Mouse (Mus musculus) right cerebral cortex, postnatal 4 days (tissue): ENCODE data around the gene Depdc7.
A peak's percentile ranks its signal among the peaks of the same experiment; 100 is the strongest.

Source experiments
- DNase-seq: peaks from one replicate; pipeline ENCODE4 v3.0.0-alpha.2; 2022

Depdc7 gene

DNA sequence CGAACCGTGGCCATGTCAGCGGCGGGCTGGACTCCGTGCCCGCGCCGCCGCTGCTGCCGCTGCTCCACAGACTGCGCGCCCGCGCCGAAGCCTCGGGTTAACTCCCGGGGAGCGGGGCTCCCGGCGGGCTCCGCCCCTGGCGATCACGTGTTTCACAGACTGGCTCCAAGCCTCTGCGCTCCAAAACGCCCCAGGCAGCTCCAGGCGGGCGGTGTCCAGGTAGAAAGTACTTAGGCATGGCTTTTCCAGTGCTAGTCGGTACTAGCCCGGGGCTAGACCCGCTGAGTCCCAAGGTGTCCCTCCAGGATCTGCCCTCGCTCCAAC is at the start of gene Depdc7:
Gene Depdc7 (minus strand): TSS at position 138 of the 324 bp plus-strand sequence.
- DNase-seq = peak; percentile 83

DNA sequence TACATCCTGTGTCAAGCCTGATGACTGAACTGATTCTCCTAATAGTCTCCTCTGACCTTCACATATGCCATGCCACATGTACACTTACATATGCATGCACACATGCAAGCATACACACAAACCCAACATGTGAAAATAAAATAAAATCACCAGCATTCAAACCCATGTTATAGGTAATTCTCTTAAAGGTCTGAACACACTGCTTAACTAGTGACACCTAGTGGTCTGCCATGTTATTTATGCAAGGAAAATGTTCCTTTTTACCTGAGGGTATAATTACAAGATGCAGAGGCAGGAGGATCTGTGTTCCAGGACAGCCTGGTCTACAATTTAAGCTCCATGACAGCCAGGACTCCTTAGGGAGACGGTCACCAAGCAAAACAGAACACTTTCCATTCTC is 32.1 kb upstream of the Depdc7 start:
- no peak for DNase-seq

DNA sequence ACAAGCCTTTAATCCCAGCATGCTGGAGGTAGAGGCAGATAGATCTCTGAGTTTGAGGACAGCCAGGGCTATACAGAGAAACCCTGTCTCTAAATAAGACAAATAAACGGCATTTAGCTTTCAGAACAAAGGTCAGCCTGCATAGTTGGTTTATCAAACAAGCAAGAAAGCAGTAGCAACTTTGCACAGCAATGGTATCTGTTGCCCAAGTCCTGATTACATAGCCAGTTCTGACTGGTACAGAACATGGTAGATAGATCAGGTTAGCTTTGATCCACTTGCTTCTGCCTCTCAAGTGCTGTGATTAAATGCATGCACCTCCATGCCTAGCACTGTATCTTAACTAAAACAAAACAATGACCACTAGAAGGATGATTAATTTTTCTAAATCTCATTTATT is 26.0 kb upstream of the Depdc7 start:
- DNase-seq = no peak

DNA sequence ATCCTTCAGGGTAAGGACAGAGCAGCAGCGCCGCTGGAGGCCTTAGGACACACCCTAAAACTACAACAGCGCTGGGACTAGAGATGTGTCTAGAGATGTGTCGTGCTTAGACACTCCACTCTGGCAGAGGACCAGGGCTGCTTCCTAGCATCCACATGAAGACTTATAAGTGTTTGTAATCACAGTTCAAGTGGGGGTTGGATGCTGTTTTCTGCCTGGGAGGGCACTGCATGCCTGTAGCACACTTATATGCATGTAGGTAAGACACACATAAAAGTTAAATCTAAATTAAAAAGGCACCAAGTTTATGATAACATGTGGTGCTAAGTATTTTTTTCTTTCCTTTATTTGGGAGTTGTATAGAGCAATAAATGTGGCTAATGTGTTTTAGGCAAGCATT is 21.3 kb upstream of the Depdc7 start:
- no peak for DNase-seq

DNA sequence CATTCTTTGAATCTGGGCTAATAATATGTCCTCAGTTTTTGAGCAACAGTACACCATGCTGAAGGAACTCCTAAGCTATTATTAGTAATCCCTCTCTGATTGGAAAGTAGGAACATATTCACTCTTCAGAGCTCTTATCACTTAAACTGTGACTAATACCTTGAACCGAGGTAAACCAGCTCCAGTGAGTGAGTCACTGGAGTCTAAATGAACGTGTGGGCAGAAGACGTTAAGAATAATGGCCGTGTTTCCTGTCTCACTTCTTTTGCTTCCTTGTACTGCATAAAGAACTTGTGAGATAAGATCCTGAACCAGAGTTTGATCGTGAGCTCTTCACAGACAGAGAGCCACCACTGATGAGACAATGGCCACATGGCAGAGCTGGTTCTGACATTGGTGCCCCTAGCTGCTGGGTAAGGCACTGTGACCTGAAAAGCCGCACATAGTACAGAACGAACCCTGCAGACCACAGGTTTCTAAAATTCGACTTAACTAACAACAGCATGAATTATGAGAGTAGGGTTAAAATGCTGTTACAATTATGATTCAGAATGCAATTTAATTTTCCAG is 20.5 kb upstream of the Depdc7 start:
- no peak for DNase-seq

DNA sequence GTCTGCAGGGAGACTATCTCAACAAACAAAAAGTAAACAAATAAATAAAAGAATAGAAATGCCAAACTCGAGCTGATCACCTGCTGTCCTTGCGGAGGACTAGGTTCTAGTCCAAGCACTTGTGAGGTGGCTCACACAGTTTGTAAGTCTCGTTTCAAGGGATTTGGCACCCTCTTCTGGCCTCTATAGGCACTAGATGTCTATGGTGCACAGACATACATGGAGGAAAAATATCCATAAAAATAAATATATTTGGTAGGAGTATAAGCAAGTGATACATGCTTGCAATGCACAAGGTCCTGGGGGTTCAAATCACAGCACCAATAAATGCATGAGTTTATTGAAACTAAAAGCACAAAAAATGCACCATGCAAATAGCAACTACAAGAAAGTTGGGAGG is 7.9 kb upstream of the Depdc7 start:
- no peak for DNase-seq

DNA sequence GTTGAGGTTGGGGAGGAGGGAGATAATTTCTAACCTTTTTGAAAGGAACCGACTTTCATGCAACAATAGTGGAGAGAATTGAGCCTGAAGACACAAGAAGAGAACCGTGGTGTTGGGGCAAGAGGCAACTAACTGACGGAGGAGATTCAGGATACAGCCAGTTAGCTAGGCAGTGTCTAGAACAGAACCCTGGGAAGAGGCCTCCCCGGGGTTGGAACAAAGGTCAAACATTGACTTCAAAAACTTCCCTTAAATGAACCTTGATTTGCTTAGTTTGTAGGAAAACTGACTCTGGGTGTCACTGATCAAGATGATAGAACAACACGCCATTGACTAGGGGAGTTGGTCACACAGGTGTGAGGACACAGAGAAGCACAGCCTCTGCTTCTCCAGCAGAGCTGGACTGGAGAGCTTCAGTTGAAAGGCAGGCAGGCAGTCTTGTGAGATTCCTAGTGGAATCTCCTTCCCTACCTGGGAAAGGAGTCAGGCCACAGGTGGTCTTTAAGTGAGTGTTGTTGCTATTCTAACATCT is 6.0 kb upstream of the Depdc7 start:
- DNase-seq = no peak

DNA sequence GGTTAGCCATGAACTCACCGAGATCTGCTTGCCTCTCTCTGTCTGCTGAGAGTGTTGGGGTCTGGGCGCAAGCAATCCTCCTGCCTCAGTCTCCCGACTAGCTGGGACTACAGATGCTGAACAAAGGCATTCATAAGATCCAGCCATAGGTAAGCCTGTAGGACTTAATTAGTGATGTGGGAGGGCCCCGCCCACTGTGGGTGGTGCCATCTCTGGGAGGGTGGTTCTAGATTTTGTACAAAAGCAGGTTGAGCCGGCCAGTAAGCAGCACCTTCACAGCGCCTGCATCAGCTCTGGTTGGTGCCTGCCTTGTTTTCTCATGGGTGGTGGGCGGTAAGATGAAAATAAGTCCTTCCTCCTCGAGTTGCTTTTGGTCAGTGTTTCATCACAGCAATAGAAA is 3.6 kb upstream of the Depdc7 start:
- no peak for DNase-seq

DNA sequence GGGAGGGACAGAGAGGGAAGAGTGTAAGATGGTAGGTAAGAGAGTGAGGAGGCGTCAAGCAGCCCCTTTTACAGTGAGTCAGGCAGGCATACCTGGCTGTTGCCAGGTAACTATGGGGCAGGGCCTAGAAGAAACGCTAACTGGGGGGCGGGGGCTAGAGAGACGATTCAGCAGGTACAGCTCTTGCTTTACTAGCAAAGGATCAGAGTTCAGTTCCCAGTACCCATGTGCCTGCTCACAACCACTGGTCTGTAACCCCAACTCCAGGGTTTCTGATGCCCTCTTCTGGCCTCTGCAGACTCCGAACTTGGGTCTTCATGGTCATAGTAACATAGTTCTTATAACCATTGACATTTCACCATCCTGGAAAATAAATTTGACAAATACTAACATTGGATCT is 1.3 kb upstream of the Depdc7 start:
- no peak for DNase-seq

DNA sequence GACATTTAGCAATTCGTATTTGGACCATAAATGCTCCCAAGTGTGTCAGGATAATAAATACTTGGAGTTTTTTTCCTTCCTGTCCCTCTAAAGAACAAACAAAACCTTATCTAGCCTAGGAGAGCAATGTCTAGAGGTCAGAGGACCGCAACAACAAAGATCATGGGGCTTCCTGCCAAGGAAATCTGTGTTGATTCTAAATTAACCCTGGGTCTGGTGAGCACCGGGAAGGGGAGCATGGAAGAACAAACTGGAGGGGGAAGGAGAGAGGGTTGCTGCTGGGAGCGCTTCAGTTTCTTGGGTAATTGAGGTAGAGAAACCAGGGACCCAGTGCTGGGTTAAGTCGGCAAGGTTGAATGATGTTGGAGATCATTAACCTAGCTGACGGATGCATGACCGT is 482 bp upstream of the Depdc7 start:
- DNase-seq = no peak

DNA sequence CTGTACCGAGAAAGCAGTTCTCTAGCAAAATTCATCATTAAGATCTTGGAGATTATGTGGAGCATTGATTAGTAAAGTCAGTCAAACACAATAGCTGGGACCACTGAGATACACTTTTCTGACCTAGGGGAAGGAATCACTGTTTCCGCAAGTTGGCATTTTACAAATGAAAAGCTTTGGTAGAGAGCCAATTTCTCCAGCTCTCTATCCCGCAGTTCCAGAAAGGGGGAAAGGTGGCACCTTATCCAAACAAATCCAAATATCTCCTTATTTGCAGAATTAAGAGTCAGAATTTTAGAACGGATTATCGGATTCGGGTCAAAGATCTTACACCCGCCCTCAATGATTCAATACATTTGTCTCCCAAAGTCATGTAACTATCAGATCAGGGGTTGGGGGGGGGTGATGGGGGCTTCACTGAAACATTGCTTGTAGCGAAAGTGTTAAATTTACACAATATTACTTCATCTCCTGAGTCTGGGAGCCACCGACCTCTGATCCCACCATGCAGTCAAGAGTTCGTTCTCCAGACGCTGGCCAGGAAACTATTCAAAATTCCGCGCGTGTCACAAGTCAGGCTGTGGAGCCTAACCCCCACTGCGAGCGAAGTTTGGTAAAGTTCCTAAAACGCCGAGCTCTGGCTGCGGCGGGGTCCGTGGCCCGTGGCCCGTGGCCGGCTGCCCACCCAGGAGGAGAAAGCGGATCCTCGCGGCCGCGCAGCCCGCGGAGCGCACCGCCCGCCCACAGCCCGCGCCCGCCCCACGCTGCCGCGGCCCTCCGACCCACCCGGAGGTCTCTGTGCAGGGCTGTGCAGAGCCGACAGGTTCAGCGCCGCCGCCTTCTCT is 560 bp downstream of the Depdc7 start:
- DNase-seq = no peak

DNA sequence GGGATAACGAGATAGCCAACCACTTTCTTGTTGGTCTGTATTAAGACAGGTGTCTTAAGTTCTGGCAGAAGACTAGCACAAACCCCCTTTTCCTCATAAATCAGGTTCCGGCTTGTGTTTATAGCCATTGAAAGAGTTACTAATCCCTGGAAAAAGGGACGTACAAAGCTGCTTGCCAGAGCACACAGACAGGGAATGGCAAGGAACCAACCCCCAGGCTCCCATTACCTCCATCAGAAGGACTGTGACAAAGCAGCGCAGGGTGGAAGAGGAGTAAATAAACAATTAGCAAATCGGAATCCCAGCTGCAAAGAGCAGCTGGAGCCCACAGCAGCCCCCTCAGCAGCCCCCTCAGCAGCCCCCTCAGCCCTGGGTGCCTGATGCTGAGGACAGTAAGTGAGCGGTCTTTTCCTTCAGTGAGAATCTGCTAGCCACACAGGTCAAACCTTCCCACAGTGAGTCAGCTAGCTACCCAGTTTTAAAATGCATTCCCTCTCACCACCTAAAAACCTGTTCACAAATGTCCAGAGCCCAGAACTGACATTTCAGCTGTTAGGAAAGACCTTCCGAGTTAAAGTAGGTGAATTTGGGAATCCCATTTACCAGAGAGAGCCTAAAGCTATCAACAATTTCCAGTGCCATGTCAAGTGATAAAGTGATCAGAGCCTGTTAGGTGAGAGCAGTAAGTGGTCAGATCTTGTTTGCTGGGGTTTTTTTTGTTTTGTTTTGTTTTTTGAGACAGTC is 1.5 kb downstream of the Depdc7 start:
- DNase-seq = no peak

DNA sequence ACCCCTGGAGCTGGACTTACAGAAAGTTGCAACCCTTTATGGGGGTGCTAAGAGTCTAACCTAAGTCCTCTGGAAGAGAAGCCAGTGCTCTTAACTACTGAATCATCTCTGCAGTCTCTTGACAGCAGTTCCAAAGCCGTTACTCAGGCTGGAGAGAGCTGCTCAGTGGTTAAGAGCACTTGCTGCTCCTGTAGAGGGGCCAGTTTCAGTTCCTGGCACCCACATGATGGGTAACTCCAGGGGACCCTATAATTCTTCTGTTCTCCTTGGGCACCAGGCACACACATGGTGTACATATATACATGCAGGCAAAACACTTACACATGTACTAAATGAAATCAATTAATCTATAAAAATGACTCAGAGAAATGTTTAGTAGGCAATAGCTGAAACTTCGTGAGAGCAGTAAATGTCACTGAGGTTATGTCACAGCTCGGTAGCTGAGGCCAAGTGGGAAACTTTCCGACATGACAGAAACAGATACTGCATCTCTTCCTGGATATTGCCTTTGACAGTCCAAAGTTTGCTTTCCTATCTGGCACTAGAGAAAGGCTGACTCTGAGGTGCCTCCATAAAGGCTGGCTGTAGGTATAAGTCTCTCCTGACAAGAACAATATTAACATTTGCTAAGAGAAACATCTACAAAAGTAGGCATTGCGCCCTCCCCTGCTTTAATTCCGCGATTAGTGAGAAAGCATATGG is 2.3 kb downstream of the Depdc7 start:
- no peak for DNase-seq

DNA sequence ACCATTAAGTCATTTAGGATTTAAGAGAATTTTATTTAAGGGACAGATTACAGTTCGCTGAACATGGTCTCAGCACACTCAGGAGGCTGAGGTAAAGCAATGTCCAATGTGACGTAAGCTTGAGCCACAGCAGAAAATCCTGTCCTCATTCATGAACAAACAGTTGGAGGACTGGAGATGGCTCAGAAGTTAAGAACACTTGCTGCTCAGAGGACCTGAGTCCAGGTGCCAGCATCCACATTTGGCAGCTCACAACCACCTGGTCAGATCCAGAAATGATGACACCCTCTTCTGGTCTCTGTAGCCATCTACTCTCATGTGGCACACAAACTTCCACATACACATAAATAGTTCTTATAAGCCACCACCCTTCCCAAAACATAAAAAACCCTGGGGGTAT is 3.0 kb downstream of the Depdc7 start:
- no peak for DNase-seq

DNA sequence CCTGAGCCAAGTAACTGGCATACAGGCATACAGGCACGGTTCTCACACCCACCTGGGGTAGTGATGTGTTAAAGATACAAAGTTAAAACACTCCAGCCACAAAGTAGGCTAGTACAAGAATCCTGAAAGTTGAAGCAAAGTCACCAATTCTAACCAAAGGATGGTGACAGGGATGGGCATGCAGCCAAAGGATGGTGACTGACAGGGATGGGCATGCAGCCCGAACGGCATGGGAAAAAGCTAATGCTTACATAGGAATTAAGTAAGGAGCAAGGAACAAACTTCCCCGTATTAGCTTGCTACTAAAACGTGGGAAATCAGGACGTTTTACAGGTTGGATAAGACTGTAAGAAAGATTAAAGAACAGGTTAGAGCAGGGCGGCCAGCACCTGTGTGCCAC is 6.4 kb downstream of the Depdc7 start:
- DNase-seq = no peak

DNA sequence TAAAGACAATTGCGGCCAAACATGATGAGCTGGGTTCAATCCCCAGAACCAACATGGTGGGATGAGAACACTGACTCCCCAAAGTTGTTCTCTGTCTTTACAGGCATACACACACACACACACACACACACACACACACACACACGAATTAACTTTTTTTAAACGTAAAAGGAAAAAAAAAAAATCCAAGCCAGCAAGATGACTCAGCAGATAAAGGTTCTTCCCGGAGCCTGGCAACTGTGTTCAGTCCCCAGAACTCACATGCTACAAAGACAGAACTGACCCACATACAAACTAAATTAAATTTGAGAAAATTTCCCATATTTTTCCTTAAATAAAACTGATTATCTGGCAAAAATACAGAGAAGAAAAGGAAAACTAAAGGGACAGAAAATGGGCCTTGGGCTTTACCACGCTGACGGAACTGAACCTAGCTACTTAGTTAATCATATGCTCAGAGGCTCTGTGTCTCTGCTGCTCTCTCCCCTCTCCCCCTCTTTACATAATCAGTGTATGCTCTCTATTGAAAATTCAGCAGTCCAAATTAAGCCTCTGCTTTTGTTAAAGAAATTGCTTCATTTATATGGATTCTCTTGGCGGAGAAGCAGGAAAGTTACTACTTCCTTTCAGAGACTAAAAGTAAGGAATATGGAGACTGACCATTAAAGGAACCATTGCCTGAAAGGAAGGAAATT is 10.0 kb downstream of the Depdc7 start:
- no peak for DNase-seq

DNA sequence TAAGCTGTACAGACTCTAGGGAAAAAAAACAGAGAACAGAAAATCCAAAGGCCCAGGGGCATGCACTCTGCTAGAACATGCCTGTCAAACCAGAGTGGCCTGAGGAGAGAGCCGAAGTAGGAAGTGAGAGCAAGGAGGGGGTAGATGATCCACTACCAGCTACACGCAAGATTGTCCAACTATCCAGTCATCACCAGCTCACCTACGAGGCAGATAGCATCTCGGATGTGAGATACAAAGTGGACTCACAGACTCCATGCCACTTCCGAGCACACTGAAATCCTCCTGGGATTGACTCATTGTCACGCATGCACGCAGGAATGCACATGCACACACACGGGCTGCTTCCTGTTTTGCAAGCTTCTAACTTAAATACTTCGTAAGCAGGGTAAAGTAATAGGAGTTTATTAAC is 10.6 kb downstream of the Depdc7 start:
- no peak for DNase-seq

DNA sequence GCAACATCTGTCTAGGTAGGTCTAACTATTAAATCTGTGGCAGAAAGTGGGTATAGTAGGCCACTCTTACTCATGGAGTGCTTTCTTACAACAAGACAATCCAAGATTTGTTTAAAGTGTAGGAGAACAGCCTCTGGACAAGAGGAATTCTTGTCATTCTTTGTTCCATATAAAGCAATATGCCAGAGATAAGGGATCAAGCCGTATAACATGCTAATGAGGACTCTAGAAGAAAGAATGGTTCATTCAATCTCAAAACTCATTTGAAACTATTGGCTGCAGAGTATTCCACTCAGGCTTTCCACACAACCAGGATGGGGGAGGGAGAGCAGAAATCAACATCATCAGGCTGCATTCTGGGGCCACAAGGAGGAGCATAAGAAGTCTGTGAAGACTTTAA is 15.3 kb downstream of the Depdc7 start:
- DNase-seq = no peak

DNA sequence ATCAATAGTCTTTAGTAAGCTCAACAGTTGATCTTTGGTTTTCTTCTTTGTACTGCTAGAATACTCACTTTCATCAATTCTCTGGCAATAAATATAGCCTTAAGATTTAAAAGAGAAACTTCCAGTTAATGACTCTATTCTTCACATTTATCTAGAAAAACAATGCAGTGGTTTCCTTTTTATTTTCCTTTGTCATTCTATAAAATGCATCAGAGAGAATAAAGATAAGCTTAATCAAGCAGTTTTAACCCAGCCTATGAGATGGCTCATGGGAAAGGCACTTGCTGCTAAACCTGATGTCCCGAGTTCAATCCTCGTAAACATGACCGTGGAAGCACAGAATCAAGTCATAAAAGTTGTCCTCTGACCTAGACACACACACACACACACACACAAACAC is 20.7 kb downstream of the Depdc7 start:
- no peak for DNase-seq

DNA sequence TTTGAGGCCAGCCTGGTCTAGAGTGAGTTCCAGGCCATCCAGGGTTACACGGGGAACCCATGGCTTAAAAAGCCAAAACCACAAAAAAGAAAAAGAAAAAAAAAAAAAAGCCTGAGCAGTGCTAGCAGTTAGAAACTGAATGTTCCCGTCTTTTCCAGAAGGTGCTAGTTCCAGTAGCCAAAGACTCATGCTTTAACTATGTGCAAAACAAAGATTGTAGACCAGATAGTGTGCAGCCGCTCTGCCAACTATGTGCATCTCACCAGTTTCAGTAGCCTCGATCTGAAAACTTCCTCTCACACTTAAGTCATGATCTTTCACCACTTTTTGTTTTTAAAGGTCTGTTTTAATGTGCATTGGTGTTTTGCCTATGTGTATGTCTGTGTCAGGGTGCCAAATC is 24.9 kb downstream of the Depdc7 start:
- no peak for DNase-seq

DNA sequence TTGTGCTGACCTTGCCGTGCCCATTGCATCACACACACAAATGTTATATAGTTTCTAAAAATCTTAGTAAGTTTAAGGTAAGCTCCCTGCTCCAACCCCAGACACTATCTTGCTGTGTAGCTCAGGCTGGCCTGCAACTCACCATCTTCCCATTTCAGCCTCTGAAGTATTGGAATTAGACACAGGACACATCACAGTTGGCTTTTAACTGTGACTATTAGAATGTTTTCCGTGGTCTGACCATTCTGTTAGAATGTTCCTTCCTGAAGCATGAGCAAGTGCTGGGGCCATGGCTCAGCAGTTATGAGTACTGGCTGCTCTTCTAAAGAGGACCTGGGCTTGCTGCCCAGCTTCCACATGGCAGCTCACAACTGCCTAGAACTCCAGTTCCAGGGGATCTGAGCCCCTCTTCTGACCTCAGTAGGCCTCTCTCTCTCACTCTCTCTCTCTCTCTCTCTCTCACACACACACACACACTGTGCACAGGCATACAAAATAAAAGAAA is 25.4 kb downstream of the Depdc7 start:
- DNase-seq = no peak

DNA sequence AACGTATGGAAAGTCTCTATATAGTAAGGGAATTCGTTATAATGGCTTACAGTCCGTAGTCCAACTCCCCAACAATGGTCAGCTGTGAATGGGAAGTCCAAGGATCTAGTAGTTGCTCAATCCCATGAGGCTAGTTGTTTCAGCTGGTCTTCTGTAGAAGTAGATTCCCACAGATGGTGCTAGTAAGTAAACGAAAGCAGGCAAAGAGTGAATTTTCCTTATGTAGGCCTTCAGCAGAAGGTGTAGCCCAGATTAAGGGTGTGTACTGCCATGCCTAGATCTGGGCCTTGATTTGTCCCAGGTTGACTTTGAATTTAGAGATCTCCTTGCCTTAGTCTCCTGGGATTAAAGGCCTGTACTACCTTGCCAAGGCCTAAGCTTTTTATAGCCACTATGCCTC is 26.4 kb downstream of the Depdc7 start, which contains the start of gene Pin1rt1:
Gene Pin1rt1 (minus strand): TSS at position 101 of the 400 bp plus-strand sequence.
- DNase-seq = no peak
